Mouse (Mus musculus): ENCODE measurements around the gene Olfr836.

DNA sequence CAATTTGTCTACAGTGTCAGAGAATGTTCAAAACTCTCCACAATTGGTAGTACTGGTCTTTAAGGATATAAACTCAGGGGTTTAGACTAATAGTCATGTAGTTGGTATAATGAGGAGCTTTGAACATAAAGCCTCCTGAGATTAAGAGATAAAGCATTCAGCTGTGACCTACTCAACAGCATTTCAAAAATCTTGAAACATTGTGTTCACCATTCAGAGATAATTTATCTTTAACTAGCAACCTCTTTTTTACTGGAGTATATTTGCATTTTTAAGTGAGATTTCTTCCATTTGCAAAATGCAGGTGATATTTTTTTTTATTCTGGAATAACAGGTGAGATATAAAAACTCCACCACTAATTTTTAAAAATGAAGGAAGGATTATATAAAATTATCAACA lies at the start of gene Olfr836:
- TF ChIP-seq CTCF (IDR thresholded peaks at IDR 0.05; ENCODE audit: low read depth, low read length) (no peak), POLR2A (IDR thresholded peaks at IDR 0.05; ENCODE audit: extremely low read depth, insufficient read depth, low read length) (no peak)

All from liver, adult 2 months (tissue).